Mouse (Mus musculus) T-cell, adult 66 days (primary cell): ENCODE results near the gene Gm49318. TPM values are rescaled to one million over a fixed set of nuclear protein-coding genes. Genes with fewer than 3 reads are reported as not detected.

Source experiments
- total RNA-seq, 2 experiments: library from RNA; stranded (reverse); gene quantifications; 3 replicates in 1 of 2; 4 replicates in 1 of 2; pipeline ENCODE4 v1.2.4; 2023

Gm49318 gene
- not detected for total RNA-seq

DNA sequence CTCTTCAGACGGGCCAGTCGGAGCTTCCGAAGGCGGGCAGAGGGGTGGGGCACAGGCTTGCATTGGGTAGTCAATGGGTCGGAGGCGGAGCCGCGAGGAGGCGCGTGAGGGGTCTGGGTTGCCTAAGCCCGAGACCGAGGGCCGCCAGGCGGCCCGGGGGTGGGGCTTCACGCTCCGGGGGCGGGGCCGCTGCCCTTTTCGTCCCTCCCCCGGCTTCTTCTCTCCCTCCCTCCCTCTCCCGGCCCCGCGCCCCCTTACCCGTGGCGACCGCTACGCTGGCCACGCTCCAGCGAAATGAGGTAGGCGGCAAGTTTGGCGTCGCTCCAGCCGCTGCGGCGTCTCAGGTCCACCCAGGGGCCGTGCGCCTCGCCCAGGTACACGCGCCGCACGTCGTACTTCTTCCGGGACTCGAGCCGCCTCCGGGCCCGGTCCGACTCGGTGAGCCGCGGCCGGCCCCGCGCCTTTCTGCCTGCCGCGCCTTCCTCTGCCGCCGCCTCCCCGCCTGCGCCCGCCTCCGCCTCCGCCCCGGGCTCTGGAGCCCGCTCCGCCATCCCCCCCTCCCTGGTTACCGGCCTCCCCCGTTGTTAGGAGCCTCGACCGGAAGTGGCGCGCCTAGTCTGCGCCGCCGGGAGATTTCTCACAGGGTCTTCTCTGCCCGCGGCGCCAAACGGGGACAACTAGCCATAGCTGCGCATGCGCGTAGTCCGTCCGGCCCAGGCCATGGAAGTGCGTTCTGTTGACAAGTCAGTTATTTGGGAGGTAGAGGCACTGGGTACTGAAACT, at the start of gene Gm49318, which contains the start of gene Zfp653:
Gm49318 (minus strand) TSS at position 469 of the 783 bp plus-strand sequence.
Zfp653 (minus strand) TSS at position 586 of the 783 bp plus-strand sequence.

DNA sequence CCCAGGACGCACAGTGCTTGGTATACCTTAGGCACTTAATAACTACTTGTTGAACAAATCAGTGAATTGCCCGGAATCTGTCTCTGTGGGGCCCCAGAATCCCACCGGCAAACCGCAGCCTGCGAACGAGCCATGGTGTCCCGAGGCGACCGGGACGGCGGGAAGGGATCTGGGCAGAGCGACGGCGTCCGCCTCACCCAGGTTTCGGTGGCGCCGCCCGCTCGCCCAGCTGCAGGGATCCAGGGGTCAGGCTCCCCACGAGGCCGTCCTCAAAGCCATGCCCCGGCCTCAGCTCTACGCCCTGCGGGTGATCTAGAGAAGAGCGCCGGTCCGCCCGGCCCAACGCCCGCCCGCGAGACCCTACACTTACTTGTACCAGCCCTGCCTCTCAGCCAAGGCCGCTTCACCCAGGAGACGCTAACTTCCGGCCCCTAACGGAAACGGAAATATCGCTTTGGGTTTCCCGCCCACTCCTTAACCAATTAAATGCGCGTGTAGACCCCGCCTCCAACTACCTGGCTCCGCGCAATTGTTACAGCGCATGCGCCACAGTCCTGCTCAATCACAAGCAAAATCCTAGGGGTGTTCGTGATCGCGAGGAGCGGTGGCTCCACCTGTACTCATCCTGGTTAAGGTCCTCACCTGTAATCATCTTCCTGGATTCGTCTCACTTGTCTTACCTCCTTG, 45.8 kb upstream of the Gm49318 start, which contains the start of gene Elof1:
Elof1 (minus strand) TSS at position 433 of the 687 bp plus-strand sequence.

DNA sequence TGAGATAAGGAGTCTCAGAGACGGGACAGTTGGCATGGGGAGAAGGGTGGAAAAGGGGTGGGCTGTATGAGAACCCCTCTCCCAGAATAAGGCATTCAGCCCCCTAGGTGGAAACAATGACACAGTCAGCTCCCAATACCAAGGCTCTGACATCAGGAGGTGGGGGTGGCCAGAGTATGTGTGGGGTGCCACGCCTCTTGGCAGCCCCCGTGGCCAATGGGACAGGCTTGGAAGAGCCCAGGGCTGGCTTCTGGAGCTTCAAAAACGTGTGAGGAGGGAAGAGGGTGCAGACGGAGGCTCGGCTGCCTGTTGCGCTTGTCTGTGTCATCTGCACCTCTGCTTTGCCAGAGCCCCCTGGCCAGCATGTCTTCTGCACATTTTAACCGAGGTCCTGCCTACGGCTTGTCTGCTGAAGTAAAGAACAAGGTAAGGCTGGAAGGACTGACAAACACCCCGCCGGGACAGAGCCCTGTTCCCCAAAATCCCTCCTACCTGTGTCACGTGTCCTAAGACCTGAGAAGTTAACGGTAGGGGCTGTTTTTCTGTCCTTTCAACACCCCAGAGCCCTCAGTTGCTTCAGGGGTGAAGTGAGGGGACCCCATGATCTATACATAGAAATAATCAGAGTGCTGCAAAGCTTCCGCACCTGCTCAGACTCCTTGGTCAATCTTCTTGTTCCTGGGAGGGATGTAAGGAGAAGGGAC, 28.1 kb upstream of the Gm49318 start, which contains the start of gene Cnn1:
Cnn1 (plus strand) TSS at position 224 of the 704 bp plus-strand sequence.

DNA sequence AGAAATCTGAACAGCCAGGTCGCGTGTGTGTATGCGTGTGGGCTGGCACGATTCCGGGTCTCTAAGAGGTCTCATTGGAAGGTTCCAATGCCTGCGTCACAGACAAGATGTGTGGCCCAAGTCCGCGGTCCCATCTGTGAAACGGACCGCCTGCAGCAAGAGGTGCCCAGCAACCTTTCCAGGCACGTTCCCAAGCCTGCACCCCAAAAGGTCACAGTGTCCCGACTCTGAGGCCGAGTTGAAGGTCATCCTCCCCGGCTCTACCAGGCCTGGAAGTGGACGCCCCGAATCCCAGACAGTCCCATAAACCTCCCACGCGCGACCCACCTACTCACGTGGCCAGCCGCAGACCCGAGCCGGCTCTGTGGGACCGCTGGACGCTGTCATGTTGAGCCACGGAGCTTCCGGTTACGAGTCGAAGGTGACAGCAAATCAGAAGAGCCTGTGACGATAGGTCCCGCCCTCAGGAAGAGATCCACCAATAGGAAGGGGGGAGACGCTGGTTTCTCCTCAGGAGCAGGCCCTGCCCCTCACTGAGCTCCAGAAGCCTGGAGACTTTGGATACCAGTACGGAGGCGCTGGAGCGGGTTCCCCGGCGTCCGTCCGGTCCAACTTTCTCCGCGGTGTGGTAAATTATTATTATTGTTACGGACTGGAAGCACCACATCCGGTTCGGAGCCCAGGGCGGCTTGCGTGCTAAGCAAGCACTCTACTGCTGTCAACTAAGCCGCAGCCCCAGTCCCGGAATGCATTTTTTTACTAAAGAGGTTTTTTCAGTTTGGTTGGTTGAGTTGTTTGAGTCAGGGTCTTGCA, 14.2 kb upstream of the Gm49318 start, which contains the start of gene Ecsit:
Ecsit (minus strand) TSS at position 417 of the 813 bp plus-strand sequence.

DNA sequence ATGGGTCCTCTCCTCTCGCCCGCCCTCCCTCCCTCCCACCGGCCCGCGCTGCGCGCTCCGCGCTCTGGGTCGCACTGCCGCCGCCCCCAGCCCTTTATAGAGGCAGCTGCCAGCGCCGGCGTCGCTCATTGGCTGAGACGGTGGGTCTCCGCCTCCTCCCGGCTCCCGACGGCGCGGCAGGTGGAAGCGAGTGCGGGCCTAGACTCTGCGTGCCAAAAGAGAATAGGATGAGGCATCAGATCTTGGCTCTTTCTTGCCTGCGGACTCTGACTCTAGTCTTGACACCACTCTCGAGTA, 19.2 kb downstream of the Gm49318 start, which contains the start of gene Elavl3:
Elavl3 (minus strand) TSS at position 66 of the 297 bp plus-strand sequence.

DNA sequence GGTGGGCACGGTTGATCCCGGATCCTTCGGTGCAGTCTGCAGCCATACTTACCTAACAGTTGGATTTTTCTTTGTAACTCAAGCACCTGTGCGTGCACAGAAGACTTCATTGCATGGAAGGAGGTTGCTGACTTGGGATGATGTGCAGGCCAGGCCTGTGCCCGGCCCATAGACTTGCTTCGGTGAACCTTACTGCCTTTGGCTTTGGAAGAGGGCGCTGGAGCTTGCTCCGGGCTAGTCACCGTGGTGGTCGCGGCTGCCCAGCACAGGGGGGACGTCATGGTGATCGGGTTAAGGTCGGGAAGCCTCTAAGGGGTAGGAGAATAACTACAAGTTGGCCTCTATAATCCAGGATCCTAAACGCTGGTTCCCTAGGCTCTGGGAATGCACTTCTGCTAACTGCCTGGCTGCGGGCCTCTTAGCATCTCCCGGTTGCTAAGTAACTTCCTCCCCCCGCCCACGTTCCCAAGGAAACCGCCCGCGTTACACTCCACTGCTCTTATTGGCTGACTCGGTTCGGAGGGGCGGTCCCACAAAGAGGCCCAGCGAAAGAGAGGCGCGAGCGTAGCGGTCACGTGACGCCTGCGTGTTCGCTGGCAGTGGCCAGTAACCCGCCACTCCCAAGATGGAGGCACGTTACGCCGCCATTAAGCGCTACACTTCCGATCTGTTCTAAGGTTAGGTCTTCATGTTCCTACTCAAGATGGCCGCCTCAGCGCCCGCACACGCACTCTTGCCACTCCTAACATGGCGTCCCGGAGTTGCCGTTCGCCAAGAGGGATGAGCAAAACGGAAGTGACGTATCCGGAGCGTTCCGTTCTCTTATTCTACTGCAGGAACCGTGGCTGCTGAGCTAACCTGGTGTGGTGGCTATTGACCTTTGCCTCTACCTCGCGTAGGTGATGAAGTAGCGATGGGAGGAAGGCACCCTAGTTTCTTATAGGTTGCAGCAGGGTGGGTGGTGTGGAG, 68.6 kb downstream of the Gm49318 start, which contains the start of the genes Ccdc151 and Prkcsh:
Ccdc151 (minus strand) TSS at position 441 of the 969 bp plus-strand sequence.
Prkcsh (plus strand) TSS at position 613 of the 969 bp plus-strand sequence.

DNA sequence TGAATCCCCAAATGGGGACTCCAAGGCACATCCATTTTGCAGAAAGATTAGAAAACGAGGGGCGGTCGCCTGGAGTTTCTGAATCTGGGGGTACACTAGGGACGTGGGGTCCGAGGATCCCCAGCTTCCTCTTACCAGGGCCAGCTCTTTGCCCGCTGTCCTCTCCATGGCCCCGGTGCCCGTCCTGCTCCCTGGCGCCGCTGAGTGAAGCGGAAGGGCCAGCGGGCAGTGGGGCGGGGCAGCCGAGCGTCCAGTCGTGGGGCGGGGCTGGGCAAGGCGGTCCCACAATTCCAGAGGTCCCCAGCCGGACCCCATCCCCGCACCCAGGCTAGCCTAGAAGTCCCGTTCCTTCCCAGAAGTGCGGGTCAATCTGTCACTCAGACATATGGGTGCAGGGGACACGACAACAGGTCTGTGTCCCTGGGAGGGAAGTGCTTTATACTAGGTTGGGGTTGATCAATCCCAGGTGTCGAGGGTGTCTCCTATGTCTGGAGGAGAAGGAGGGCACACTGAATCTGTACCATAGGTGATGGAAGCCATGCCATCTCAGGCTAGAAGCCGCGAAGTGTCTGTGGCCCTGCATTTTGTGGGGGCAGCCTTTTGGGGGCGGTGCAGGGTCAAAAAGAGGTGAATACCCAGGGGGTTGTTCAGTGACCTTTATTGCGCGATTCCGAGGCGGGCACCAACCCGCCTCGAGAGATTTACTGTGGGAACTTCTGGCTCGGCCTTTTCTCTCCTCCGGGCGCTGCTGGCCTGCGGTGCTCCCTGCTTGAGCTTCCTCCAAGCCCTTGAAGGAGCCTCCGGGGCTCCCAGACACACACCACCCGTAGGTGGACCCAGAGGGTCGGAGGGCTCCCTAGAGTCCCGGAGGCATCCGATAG, 81.6 kb downstream of the Gm49318 start, which contains the start of gene Rgl3:
Rgl3 (minus strand) TSS at position 217 of the 881 bp plus-strand sequence.

Other genes starting within 250 kb of the Gm49318 start
- gene Angptl8, start 235.7 kb downstream of the Gm49318 start, total RNA-seq: not detected
- gene Dock6, start 218.6 kb downstream of the Gm49318 start, total RNA-seq: 1 to 10 TPM; 6.9 to 7.4 TPM
- gene Rab3d, start 153.1 kb downstream of the Gm49318 start, total RNA-seq: 10 to 100 TPM; 11.4 to 13.6 TPM
- not detected for gene Ccdc159, start 143.8 kb downstream of the Gm49318 start, total RNA-seq
- under 1 TPM in 1 of 2 experiments, not detected in 1; 0.76 TPM for gene Tmem205, start 143.7 kb downstream of the Gm49318 start, total RNA-seq
- under 1 TPM; 0.50 to 0.67 TPM for gene Plppr2, start 134.2 kb downstream of the Gm49318 start, total RNA-seq
- gene Swsap1, start 115.5 kb downstream of the Gm49318 start, total RNA-seq: 10 to 100 TPM in 1 of 2 experiments, 1 to 10 TPM in 1; 8.7 to 10.7 TPM
- 1 to 10 TPM in 1 of 2 experiments, under 1 TPM in 1; 0.61 to 1.1 TPM for gene Epor, start 107.8 kb downstream of the Gm49318 start, total RNA-seq
- gene Rgl3, start 81.8 kb downstream of the Gm49318 start, total RNA-seq: not detected
- not detected for gene Ccdc151, start 68.6 kb downstream of the Gm49318 start, total RNA-seq
- 10 to 100 TPM; 94.0 to 98.7 TPM for gene Prkcsh, start 68.5 kb downstream of the Gm49318 start, total RNA-seq
- under 1 TPM in 1 of 2 experiments, not detected in 1; 0.27 TPM for gene Elavl3, start 19.2 kb downstream of the Gm49318 start, total RNA-seq
- gene Zfp653, start 117 bp upstream of the Gm49318 start, total RNA-seq: 10 to 100 TPM; 29.3 to 34.7 TPM
- gene Ecsit, start 14.2 kb upstream of the Gm49318 start, total RNA-seq: 10 to 100 TPM; 29.0 to 34.0 TPM
- not detected for gene Cnn1, start 28.0 kb upstream of the Gm49318 start, total RNA-seq
- 10 to 100 TPM; 34.2 to 41.2 TPM for gene Elof1, start 45.9 kb upstream of the Gm49318 start, total RNA-seq
- 100 to 1,000 TPM; 194 to 244 TPM for gene Acp5, start 64.5 kb upstream of the Gm49318 start, total RNA-seq
- gene Pigyl, start 85.6 kb upstream of the Gm49318 start, total RNA-seq: 10 to 100 TPM; 13.8 to 19.1 TPM
- gene Zfp872, start 116.8 kb upstream of the Gm49318 start, total RNA-seq: not detected
- 10 to 100 TPM; 33.6 to 39.8 TPM for gene Zfp809, start 154.5 kb upstream of the Gm49318 start, total RNA-seq
- 1 to 10 TPM; 3.1 to 3.4 TPM for gene Zfp599, start 188.6 kb upstream of the Gm49318 start, total RNA-seq
- 10 to 100 TPM; 15.0 to 17.3 TPM for gene Zfp810, start 236.4 kb upstream of the Gm49318 start, total RNA-seq